Comparison of ENCODE assay signal across 24 mouse cellular contexts in the genomic region with DNA sequence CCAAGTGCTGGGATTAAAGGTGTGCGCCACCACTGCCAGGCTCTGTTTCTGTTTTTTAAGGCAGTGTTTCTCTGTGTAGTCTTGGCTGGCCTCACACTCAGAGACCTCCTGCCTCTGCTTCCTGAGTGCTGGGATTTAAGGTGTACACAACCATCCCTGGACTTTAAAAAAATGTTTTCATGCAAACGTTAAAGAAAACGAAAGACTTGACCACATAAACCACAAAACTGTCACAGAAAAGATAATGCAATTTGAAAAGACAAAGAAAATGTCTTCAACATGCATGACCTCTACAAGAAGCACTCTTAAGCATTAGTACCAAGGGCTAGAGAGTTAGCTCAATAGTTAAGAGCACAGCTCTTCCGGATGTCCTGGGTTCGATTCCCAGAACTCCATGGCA. TPM values are rescaled to one million over a fixed set of nuclear protein-coding genes. Genes with fewer than 3 reads are reported as not detected.
DNase-seq lines count a peak whose midpoint lies in the region; ATAC-seq and TF ChIP-seq lines count a peak whose summit lies in the region.
"Had no signal": no experiment of that assay in that cellular context is flagged by ENCODE, and none has a peak within 500 bp of the region (broad histone marks: within the 10 kb centered on the region; RNA-seq: fewer than 3 reads in every experiment).

No protein-coding gene starts in this region.

- peak overlapping the region; percentile 78 for H3K27ac ChIP-seq in heart, postnatal 0 days (ENCODE audit: low read depth)
- 0 out of 2 replicates have a peak overlapping the region, but pooled peaks have one; percentile 3 for H3K27ac ChIP-seq in brown adipose tissue, adult 24 weeks (replicated peaks; ENCODE audit: low read depth, low read length)
- H3K27ac ChIP-seq: embryonic facial prominence, embryonic 12.5 days; embryonic facial prominence, embryonic 15.5 days; gastrocnemius, adult 2 months; hindbrain, embryonic 12.5 days; hindbrain, embryonic 15.5 days had no signal

- no peak for DNase-seq in heart, postnatal 0 days (ENCODE audit: low spot score)
- no peak for DNase-seq in heart, adult 8-10 months (ENCODE audit: low spot score)
- peak; percentile 30 for DNase-seq in 416B (ENCODE audit: low read depth)
- no peak for DNase-seq in cerebellum, postnatal 36 days
- no peak for DNase-seq in kidney, postnatal 10 days
- DNase-seq: adrenal gland, adult 8-10 months; adrenal gland, postnatal 25 days; cerebellum, adult 18-20 months; cerebellum, adult 9-10 months; cerebellum, postnatal 14 days; forebrain, postnatal 0 days; gastrocnemius, adult 2 months; gastrocnemius, postnatal 14 days; heart, postnatal 4 days had no signal

- H3K36me3 ChIP-seq in heart, postnatal 0 days (replicated peaks; ENCODE audit: control insufficient read depth, insufficient read depth, low read length) = no peaks in the 10 kb centered on the region
- H3K36me3 ChIP-seq: embryonic facial prominence, embryonic 12.5 days; embryonic facial prominence, embryonic 15.5 days; hindbrain, embryonic 12.5 days; hindbrain, embryonic 15.5 days had no signal

- no peaks in the 10 kb centered on the region for H3K9me3 ChIP-seq in heart, postnatal 0 days (replicated peaks; ENCODE audit: control insufficient read depth, low read length)
- H3K9me3 ChIP-seq: embryonic facial prominence, embryonic 12.5 days; embryonic facial prominence, embryonic 15.5 days; hindbrain, embryonic 12.5 days; hindbrain, embryonic 15.5 days had no signal

- H3K4me3 ChIP-seq in heart, postnatal 0 days (ENCODE audit: low read depth, low read length) = no peak overlapping the region
- H3K4me3 ChIP-seq in brown adipose tissue, adult 24 weeks (ENCODE audit: insufficient read depth, low read depth, low read length) = no peak overlapping the region
- H3K4me3 ChIP-seq: embryonic facial prominence, embryonic 12.5 days; embryonic facial prominence, embryonic 15.5 days; gastrocnemius, adult 2 months; hindbrain, embryonic 12.5 days; hindbrain, embryonic 15.5 days had no signal

- ATAC-seq in heart, postnatal 0 days (ENCODE audit: insufficient read depth, low read depth) = no peak
- 0 out of 2 replicates have a peak, but pooled peaks have one; percentile 2 for ATAC-seq in megakaryocyte progenitor cell, adult 5-6 weeks (replicated peaks; ENCODE audit: poor library complexity)
- ATAC-seq: activated CD4-positive, CD25-positive, alpha-beta regulatory T cell, adult 4 months; CD4-positive, CD25-positive, alpha-beta regulatory T cell, adult 4 months; forebrain, embryonic 14.5 days; forebrain, postnatal 0 days had no signal

- H3K27me3 ChIP-seq in heart, postnatal 0 days (ENCODE audit: control insufficient read depth, insufficient read depth, low read length) = no peaks in the 10 kb centered on the region
- H3K27me3 ChIP-seq: embryonic facial prominence, embryonic 12.5 days; embryonic facial prominence, embryonic 15.5 days; hindbrain, embryonic 15.5 days had no signal

- H3K9ac ChIP-seq in heart, postnatal 0 days (replicated peaks; ENCODE audit: low read depth, low read length) = no peak overlapping the region
- H3K9ac ChIP-seq: embryonic facial prominence, embryonic 12.5 days; embryonic facial prominence, embryonic 15.5 days; forebrain, postnatal 0 days; hindbrain, embryonic 12.5 days; hindbrain, embryonic 15.5 days had no signal

- peaks cover 13% of the 10 kb centered on the region for H3K4me1 ChIP-seq in heart, postnatal 0 days (ENCODE audit: control insufficient read depth, insufficient read depth)
- peaks cover 8% of the 10 kb centered on the region for H3K4me1 ChIP-seq in brown adipose tissue, adult 24 weeks (ENCODE audit: control insufficient read depth, insufficient read depth, insufficient read length, low read length)

- no peak for TF ChIP-seq CTCF in heart, postnatal 0 days (IDR thresholded peaks at IDR 0.05; ENCODE audit: low read depth)

- no peak for TF ChIP-seq EP300 in heart, postnatal 0 days (IDR thresholded peaks at IDR 0.05; ENCODE audit: low read depth)

- WGBS in heart, postnatal 0 days = 82% methylated on average over 5 of the region's 5 CpGs

- H3K4me2 ChIP-seq in heart, postnatal 0 days (ENCODE audit: low read depth, low read length) = no peak overlapping the region
- H3K4me2 ChIP-seq: embryonic facial prominence, embryonic 12.5 days; embryonic facial prominence, embryonic 15.5 days; heart, embryonic 11.5 days; hindbrain, embryonic 12.5 days; hindbrain, embryonic 15.5 days had no signal

RNA-seq across cellular contexts. Expression of a gene that starts 47.4 kb away (rescaled TPM):
- 0.31 and 0.35 TPM in 2 replicates for total RNA-seq in heart, postnatal 0 days (2014; rRNA removed; ENCODE audit: low replicate concordance)
- 0.26 and 0.33 TPM in 2 replicates for polyA plus RNA-seq in heart, postnatal 0 days (2015; fragmentation: Nextera tagmentation; extraction: Ambion mirVana)
- 1 to 10 TPM in 2 of 4 experiments, under 1 TPM in 2; 0.85 to 4.1 (median 1.4) TPM for total RNA-seq in heart, adult 8-10 months (2022)
- not detected in 2 replicates for polyA plus RNA-seq in brown adipose tissue, adult 24 weeks (2012; ENCODE audit: insufficient read depth, insufficient read length, missing spikeins)
- total RNA-seq in megakaryocyte progenitor cell, adult 5-6 weeks (2015) = 5.0 and 5.8 TPM in 2 replicates
- total RNA-seq in megakaryocyte progenitor cell, adult 5-6 weeks (2017) = 5.5 and 5.7 TPM in 2 replicates
